Mouse (Mus musculus) left cerebral cortex, adult 18-20 months (tissue): ENCODE measurements around the gene Svopl. TPM values are rescaled to one million over a fixed set of nuclear protein-coding genes. Genes with fewer than 3 reads are reported as not detected.

Experiments
- DNase-seq, 2 experiments: peaks; one replicate each; pipeline ENCODE4 v3.0.0; 2021 to 2022; ENCODE audit warnings: low spot score in 2 of 2, mixed read lengths in 1 of 2
- total RNA-seq, 2 experiments: library from RNA; stranded (reverse); gene quantifications; 2 replicates each; pipeline ENCODE4 v1.2.3; 2021

Gene Svopl
- total RNA-seq, 2 experiments from 2014 or later = not detected

DNA sequence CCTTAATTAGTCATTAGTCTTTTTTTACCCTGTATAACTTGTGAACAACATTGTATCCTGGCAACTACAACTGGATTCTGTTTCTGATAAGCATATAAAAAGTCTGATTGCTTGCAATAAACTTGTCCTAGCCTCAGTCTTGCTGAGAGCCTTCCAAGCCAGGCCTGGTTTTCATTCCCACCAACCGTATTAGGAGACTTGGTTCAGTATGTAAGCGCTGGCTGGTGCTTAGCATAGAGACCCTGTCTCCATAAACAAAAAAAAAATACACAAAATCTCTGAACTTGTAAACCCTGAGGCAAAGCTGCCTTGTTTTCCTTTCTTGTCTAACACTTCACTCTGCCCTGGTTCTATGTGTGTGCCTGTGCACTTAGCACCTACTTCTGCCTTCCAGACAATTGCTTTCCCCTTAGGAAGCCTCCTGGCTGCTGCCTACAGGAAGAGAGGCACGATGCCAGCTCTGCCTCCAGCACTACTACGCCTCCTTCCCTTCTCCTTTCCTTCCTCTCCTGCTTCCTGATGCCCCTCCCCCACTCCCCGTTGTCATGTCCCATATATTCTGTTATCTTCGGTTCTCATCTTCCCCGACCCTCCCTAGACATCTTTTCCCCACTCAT is 14.8 kb downstream of the Svopl start:
- DNase-seq = peak; percentile 30 to 31

DNA sequence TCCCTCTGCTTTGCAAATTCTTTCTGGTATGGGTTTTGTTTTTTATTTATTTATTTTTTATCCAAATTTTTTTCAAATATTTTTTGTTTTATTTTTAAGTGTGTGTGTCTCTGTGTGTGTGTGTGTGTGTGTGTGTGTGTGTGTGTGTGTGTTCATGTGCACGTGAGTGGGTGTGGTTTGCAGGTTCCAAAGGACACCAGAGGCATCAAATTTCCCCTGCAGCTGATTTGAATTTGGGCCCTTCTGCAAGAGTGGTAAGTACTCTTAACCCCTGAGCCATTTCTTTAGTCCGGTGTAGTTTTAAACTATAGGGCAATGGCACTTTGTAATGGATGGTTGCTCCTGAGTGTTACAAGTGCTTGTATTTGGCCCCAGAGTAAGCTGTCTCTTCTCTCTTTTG is 18.6 kb downstream of the Svopl start:
- no peak for DNase-seq

DNA sequence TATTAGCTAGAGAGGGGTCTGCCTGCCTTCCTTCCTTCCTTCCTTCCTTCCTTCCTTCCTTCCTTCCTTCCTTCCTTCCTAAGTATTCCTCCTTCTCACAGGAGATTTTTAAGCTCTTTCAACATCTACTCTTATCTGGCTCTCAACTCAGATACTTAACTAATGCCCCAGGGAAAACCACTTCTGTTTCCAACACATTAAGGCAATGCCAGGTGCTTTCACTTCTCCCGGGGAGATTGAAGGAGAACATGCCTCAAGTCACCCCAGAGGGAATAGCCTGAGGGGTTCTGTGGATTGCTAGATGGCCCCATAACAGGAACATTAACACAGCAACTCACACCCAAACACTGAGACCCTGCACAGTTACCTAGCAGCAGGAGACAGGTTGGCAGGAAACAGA is 19.0 kb downstream of the Svopl start:
- no peak for DNase-seq

DNA sequence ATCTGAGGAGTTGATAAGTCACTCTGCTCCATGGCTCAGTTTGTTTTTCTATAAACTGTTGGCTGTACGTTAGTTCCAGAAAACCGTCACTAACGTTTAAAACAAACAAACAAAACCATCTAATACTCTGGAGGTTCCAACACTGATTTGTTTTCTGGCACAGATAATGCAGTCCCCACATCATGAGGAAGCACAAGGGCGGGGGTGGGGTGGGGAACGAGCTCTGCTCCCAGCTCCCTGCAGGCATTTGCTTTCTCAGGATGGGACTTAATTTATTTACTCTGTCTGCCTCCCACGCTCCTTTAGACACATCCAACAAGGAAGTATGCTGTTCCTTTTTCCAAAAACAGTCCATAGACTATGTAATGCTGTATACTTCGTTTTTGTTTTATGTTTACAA is 23.5 kb downstream of the Svopl start:
- DNase-seq = no peak

DNA sequence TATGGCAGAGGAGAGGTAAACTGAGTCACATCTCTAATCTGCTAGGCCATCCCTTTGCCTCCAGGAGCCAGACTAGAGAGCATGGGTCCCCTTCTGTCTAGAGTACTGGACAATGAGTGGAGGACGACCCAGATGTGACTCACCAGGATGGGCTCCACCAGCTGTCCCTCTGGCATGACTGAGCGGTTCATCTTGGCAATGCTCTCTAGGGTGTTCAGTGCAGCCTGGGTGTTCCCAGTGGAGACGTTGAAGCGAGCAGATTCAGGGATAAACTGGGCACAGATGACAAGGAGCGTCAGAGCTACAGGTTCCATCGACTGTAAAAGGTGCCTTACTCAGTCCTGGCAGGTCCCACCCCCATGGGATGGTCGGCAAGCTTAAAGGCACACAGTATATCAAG is 25.4 kb downstream of the Svopl start:
- DNase-seq = no peak

DNA sequence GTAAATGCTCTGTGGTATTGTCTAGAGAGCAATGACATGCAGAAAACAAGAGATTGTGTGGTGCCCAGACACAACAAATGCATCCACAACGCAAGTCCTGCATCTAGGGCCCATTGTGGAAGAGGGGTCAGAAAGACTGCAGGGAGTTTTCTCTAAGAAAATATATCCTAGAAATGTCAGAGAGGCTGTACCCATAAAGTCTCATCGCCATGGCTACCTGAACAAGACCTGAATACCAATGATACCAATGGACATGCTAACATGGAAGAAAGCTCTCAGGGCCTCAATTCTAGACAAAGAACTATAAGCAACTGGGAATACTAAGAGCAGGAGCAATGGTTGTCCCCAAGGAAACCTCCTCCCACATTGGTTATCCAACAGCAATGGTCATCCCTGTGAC is 34.0 kb downstream of the Svopl start:
- DNase-seq = no peak

DNA sequence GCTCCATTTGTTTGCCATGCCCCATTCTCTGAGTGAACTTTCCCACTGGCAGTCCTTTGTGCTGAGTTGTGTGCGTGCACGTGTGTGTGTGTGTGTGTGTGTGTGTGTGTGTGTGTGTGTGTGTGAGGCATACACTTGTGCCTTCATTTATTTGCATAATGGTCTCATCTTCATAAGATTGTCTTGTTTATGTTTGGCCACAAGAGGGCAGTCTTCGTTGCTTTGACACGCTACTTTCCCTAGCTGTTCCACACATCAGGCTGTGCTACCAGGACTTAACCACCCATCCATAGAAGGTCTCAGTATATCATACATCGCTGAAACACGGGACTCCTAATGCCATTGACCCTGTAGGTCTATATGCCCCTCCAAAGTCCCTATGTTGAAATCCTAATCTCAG is 39.3 kb downstream of the Svopl start:
- DNase-seq = peak; percentile 54 to 64

- no peak for DNase-seq
Observed at GRCm38 (mm10) chr6:37967386-37967785, 79.4 kb downstream of the Svopl start.

DNA sequence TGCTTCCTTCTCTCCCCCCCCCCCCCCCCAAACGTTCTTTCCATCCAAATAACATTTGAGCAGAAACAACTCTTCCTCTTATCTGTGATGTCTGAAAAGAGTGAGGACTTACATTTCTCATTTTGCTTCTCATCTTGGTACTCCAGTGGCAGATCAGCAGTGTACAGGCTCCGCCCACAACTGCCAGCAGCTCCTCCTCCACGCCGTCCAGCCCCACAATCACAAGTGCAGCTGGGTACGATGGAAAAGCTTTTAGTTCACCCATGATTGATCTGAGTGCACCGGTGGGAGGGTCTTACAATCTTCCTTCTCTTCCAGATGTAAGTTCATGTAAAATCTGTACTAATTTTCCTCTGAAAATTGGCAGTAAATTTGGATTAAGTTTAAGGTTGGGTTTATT is 95.5 kb downstream of the Svopl start:
- DNase-seq = no peak

GRCm38 (mm10) chr6:37936498-37936897 is 110.3 kb downstream of the Svopl start:
- DNase-seq = no peak

Other genes starting within 250 kb of the Svopl start
- gene Trim24, start 176.2 kb downstream of the Svopl start, total RNA-seq = 10 to 100 TPM; 27.2 to 30.0 TPM
- not detected for gene Tmem213, start 62.3 kb upstream of the Svopl start, total RNA-seq
- 1 to 10 TPM; 1.4 to 2.0 TPM for gene Atp6v0a4, start 77.6 kb upstream of the Svopl start, total RNA-seq
- 10 to 100 TPM; 38.0 to 38.3 TPM for gene D630045J12Rik, start 207.0 kb upstream of the Svopl start, total RNA-seq